Mouse (Mus musculus) heart, postnatal 0 days (tissue): ENCODE data around the gene Zcchc9. TPM values are rescaled to one million over a fixed set of nuclear protein-coding genes. Genes with fewer than 3 reads are reported as not detected.
"Not testable (repeated sequence)": the region's sequence is repeated elsewhere in the genome, so short reads cannot be mapped to it uniquely, and the experiment has no call there.

Experiments
- ATAC-seq: fragments of 200-750 bp; cut with Nextera tagmentation; 2 replicates; pipeline ENCODE4 v1.8.0; 2017; ENCODE audit warnings: low read depth, moderate number of reproducible peaks, moderate library complexity; ENCODE audit not compliant: insufficient read depth
- DNase-seq: peaks from one replicate; pipeline ENCODE4 v3.0.0-alpha.2; 2016; ENCODE audit warnings: low spot score
- H3K27ac ChIP-seq: fragments of 300-500 bp; sonication (generic); 2 replicates; pipeline ENCODE4 v1.5.1; 2014; ENCODE audit warnings: low read depth, mild to moderate bottlenecking
- H3K27me3 ChIP-seq: fragments of 300-500 bp; sonication (generic); 2 replicates; pipeline ENCODE4 v1.6.1; 2014; ENCODE audit warnings: low read length, mixed read lengths; ENCODE audit not compliant: control insufficient read depth, insufficient read depth
- H3K36me3 ChIP-seq: fragments of 300-500 bp; sonication (generic); replicated peaks from 2 replicates; pipeline ENCODE4 v1.6.1; 2014; ENCODE audit warnings: low read length, mixed read lengths; ENCODE audit not compliant: control insufficient read depth, insufficient read depth
- H3K4me1 ChIP-seq: fragments of 300-500 bp; sonication (generic); 2 replicates; pipeline ENCODE4 v1.6.1; 2014; ENCODE audit warnings: antibody characterized with exemption; ENCODE audit not compliant: control insufficient read depth, insufficient read depth
- H3K4me2 ChIP-seq: fragments of 300-500 bp; sonication (generic); 2 replicates; pipeline ENCODE4 v1.6.1; 2014; ENCODE audit warnings: low read depth, mild to moderate bottlenecking, low read length, moderate library complexity
- H3K4me3 ChIP-seq: fragments of 300-500 bp; sonication (generic); 2 replicates; pipeline ENCODE4 v1.5.1; 2014; ENCODE audit warnings: low read depth, low read length
- H3K9ac ChIP-seq: fragments of 300-500 bp; sonication (generic); replicated peaks from 2 replicates; pipeline ENCODE4 v1.6.1; 2014; ENCODE audit warnings: low read depth, low read length, mixed read lengths
- H3K9me3 ChIP-seq: fragments of 300-500 bp; sonication (generic); replicated peaks from 2 replicates; pipeline ENCODE4 v1.6.1; 2016; ENCODE audit warnings: low read length; ENCODE audit not compliant: control insufficient read depth
- CTCF ChIP-seq: IDR thresholded peaks from 2 replicates; pipeline ENCODE4 v1.5.1; 2016; ENCODE audit warnings: antibody characterized with exemption, control low read depth, low read depth
- EP300 ChIP-seq: IDR thresholded peaks from 2 replicates; pipeline ENCODE4 v1.6.1; 2016; ENCODE audit warnings: antibody characterized with exemption, low read depth
- WGBS: fragments of 180-500 bp; shearing (Covaris S2); extraction: QIAGEN DNeasy Blood & Tissue Kit; methylation state at CpG from one replicate; pipeline ENCODE4 v1.1.7; 2014; 5-methylcytosine and 5-hydroxymethylcytosine counted together
- polyA plus RNA-seq: library from polyadenylated mRNA; unstranded; fragments of >200 nt; fragmentation: Nextera tagmentation; extraction: Ambion mirVana; gene quantifications from 2 replicates; pipeline ENCODE4 v1.2.1, GENCODE M21; 2015
- total RNA-seq: library from RNA; depleted of rRNA; stranded (reverse); fragments of >200 nt; gene quantifications from 2 replicates; pipeline ENCODE4 v1.2.3, GENCODE M21; 2014; ENCODE audit warnings: low replicate concordance

Gene Zcchc9
- total and polyA plus RNA-seq, 2 experiments from 2014 or later = 5.2 to 21.5 TPM

DNA sequence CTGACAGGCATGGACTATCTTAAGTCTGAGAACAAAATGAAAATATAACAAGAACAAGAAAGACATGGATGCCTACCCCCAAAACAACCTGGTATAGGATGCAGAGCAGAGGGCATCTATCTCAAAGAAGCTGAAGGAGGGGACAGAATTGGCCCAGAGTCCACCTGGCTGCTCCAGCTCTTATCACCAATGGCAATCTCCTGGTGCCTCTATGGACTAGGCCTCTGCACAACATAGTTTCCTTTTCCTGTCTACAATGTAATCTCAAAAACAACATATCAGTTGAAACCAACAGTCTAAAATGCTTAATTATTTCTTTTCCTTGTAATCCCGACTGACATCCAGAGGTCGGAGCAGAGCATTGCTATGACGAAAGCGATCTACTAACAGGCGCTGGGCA is 29.4 kb downstream of the Zcchc9 start:
- 89% methylated on average over 5 of the region's 5 CpGs for WGBS
- no peak overlapping the region for H3K9ac ChIP-seq
- no peak for ATAC-seq
- no peaks in the 10 kb centered on the region; the same call in 1 of the 2 replicates for H3K4me1 ChIP-seq
- no peak overlapping the region for H3K4me2 ChIP-seq
- H3K36me3 ChIP-seq = no peaks in the 10 kb centered on the region
- H3K27ac ChIP-seq = no peak overlapping the region
- no peaks in the 10 kb centered on the region for H3K9me3 ChIP-seq
- H3K4me3 ChIP-seq = no peak overlapping the region
- DNase-seq = no peak
- H3K27me3 ChIP-seq = no peaks in the 10 kb centered on the region
- no peak for TF ChIP-seq CTCF
- TF ChIP-seq EP300 = no peak

DNA sequence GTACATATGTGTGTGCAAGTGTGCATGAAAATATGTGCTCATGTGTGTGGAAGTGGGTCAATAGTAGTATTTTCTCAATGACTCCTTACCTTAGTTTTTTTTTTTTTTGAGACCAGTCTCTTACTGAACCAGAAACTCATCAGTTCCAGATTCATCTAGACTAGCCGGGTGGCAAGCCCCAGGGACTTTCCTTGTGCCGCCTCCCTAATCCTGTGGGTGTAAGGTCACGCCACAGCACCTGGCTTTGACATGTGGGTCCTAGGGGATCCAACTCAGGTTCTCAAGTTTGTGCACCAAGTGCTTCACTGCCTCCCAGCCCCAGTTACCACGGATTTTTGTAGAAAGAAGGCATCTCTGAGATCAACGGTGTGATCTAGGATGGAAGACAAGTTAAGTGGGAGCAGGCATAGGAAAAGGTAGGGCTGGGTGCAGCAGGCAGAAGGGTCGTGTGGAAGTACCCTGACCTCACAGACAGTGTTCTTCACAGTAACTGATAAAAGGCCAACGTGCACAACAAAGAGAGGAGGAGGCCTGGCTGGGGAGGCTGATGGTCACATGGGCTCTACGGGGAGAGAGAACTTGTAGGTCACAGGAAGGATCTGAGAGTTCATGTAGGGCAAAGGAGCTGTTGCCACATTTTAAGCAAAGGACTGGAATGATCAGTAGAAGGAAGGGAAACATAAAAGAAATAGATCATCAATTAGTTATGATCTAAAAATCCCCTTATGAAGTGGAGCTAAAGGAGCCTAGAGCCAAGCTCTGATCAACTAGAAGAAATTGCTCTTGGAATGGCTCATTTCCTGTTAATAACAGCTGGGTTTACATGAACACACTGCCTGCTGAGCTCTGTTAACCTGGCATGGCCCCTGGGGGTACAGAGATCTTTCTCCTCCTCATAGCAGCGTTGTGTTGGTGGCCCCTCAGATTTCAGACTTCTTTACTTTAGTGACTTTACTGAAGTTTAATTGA is 38.5 kb downstream of the Zcchc9 start:
- 61% methylated on average over 9 of the region's 9 CpGs for WGBS
- no peak overlapping the region for H3K4me3 ChIP-seq
- no peaks in the 10 kb centered on the region for H3K9me3 ChIP-seq
- H3K9ac ChIP-seq = no peak overlapping the region
- H3K27me3 ChIP-seq = no peaks in the 10 kb centered on the region
- no peaks in the 10 kb centered on the region for H3K4me1 ChIP-seq
- H3K27ac ChIP-seq = no peak overlapping the region
- ATAC-seq (no peak), DNase-seq (no peak)
- TF ChIP-seq EP300 (no peak), CTCF (no peak)
- H3K4me2 ChIP-seq = no peak overlapping the region
- H3K36me3 ChIP-seq = no peaks in the 10 kb centered on the region

DNA sequence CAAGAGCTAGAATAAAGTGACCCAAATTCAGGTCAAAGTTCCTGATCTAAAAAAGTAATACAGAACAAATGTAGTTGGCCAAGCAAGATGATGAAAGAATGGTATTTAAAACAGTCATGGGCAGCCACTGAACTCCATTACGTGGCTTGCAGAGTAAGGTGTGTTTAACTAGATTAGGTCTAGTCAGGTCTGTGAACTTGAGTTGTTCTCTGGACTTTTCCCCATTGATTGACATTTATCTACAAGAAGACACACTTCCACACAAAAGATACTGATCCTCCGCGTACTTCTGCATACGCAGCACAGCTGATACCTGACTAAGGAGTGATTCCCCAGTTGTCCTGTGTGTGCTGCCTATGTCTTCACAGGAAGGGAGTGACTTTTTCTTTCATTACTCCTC is 41.9 kb downstream of the Zcchc9 start:
- Histone ChIP-seq H3K4me1 (no peaks in the 10 kb centered on the region), H3K4me2 (no peak overlapping the region), H3K9ac (no peak overlapping the region), H3K27ac (no peak overlapping the region), H3K27me3 (no peaks in the 10 kb centered on the region), H3K4me3 (no peak overlapping the region), H3K9me3 (no peaks in the 10 kb centered on the region), H3K36me3 (no peaks in the 10 kb centered on the region)
- DNase-seq (no peak), ATAC-seq (no peak)
- 86% methylated on average over 4 of the region's 4 CpGs for WGBS
- no peak for TF ChIP-seq EP300
- no peak for TF ChIP-seq CTCF

DNA sequence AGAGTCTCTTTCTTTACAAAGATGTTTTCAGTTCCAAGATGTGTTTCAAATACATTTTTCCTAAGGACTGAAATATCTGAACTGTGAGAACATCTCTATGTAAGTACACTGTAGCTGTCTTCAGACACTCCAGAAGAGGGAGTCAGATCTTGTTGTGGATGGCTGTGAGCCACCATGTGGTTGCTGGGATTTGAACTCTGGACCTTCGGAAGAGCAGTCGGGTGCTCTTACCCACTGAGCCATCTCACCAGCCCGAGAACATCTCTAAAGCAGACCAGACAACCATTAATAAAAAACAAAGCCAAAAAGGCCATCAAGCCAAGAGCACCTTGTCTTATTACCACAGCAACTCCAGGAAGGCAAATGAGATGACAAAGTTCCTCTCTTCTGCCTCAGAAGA is 43.9 kb downstream of the Zcchc9 start:
- not testable (repeated sequence) for ATAC-seq, H3K27ac ChIP-seq, H3K9ac ChIP-seq, H3K4me1 ChIP-seq, H3K27me3 ChIP-seq, H3K9me3 ChIP-seq, H3K36me3 ChIP-seq, DNase-seq, H3K4me3 ChIP-seq, H3K4me2 ChIP-seq
- 86% methylated on average over 3 of the region's 3 CpGs for WGBS

DNA sequence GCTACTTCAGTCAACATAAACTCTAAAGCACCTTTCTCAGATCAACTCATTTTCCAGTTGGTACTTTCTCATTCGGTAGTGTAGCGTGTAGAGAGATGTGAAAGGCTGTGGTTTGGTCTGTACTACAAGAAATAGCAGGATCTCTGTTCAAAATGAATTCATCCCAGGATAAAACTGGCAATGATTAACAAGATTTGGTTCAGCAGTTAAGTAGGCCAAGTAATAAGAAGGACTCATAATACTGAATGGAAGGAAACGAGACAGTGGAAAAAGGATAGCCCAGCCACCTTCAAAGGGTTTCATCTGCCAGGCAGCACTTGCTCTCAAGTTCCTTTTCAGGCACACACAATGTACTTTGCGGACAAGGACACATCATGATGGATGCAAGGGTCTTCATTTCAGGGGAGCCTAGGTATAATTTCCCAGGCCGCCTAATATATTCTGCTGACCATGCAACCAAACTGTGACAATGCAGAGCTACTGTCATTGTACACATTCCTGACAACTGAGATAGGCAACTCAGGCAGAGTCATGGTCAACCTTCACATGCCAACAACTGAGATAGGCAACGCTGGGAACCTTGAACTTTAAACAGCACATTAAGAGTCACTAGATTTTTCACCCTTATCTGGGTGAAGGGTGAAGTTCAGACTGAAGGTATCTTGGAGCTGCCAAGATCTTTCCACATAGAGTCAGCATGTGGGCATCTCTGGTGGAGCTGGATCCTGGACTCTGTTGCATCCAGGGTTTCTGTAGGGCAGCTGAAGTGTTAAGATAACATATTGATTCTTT is 45.7 kb downstream of the Zcchc9 start:
- ATAC-seq (no peak), DNase-seq (no peak)
- TF ChIP-seq CTCF (no peak), EP300 (no peak)
- H3K36me3 ChIP-seq = no peaks in the 10 kb centered on the region
- H3K4me1 ChIP-seq = no peaks in the 10 kb centered on the region
- WGBS = 73% methylated on average over 6 of the region's 6 CpGs
- H3K4me3 ChIP-seq = no peak overlapping the region
- H3K9ac ChIP-seq = no peak overlapping the region
- H3K4me2 ChIP-seq = no peak overlapping the region
- H3K9me3 ChIP-seq = no peaks in the 10 kb centered on the region
- no peak overlapping the region for H3K27ac ChIP-seq
- no peaks in the 10 kb centered on the region for H3K27me3 ChIP-seq
